Mouse (Mus musculus) CH12.LX (cell line): ENCODE results near the gene Tor1a. TPM values are rescaled to one million over a fixed set of nuclear protein-coding genes. Genes with fewer than 3 reads are reported as not detected.

Source experiments
- DNase-seq: peaks from one replicate; pipeline ENCODE4 v3.0.0-alpha.2; 2013; ENCODE audit errors: extremely low read depth
- H3K27ac ChIP-seq: 2 replicates; pipeline ENCODE4 v1.5.1; 2012; ENCODE audit warnings: low read depth, mild to moderate bottlenecking, control low read depth, moderate library complexity; ENCODE audit not compliant: insufficient read depth
- H3K27me3 ChIP-seq: replicated peaks from 2 replicates; pipeline ENCODE3; 2012; ENCODE audit warnings: inconsistent platforms
- H3K36me3 ChIP-seq, 2 experiments: replicated peaks in 1 of 2; 2 replicates each; pipeline versions ENCODE3 to v1.6.1; 2012; ENCODE audit warnings: inconsistent platforms in 1 of 2, low read length in 1 of 2, mild to moderate bottlenecking in 1 of 2, mixed read lengths in 1 of 2, moderate library complexity in 1 of 2; ENCODE audit not compliant: control insufficient read depth in 1 of 2, insufficient read depth in 1 of 2
- H3K4me1 ChIP-seq, 2 experiments: 2 replicates each; pipeline ENCODE4 v1.6.1; 2012; ENCODE audit warnings: inconsistent platforms in 1 of 2, moderate library complexity in 1 of 2; ENCODE audit not compliant: insufficient read depth in 2 of 2, control insufficient read depth in 1 of 2
- H3K4me2 ChIP-seq: 2 replicates; pipeline ENCODE4 v1.6.1; 2012; ENCODE audit warnings: low read depth, mild to moderate bottlenecking, control low read depth; ENCODE audit not compliant: poor library complexity, insufficient read depth, severe bottlenecking
- H3K4me3 ChIP-seq, 3 experiments: fragments of 150-350 bp in 1 of 3; sonication (generic) in 1 of 3; replicated peaks in 1 of 3; 2 replicates each; pipeline versions ENCODE3 to v1.5.1; 2011 to 2012; ENCODE audit warnings: low read depth in 2 of 3, low read length in 2 of 3, mild to moderate bottlenecking in 2 of 3, moderate library complexity in 2 of 3, control low read depth in 1 of 3, improper control_type of control experiment in 1 of 3, inconsistent platforms in 1 of 3, mixed read lengths in 1 of 3; ENCODE audit not compliant: poor library complexity in 1 of 3
- H3K79me2 ChIP-seq: replicated peaks from 2 replicates; pipeline ENCODE4 v1.6.1; 2012; ENCODE audit warnings: mild to moderate bottlenecking, moderate library complexity; ENCODE audit not compliant: control insufficient read depth, poor library complexity, insufficient read depth, severe bottlenecking; ENCODE audit errors: extremely low read depth
- H3K9ac ChIP-seq: 2 replicates; pipeline ENCODE4 v1.6.1; 2012; ENCODE audit warnings: low read depth, mild to moderate bottlenecking, control low read depth, moderate library complexity; ENCODE audit not compliant: insufficient read depth
- H3K9me3 ChIP-seq: replicated peaks from 2 replicates; pipeline ENCODE3; 2012; ENCODE audit warnings: low read length, inconsistent platforms, mixed read lengths
- CHD1 ChIP-seq: IDR thresholded peaks from 2 replicates; pipeline ENCODE4 v1.6.1; 2012; ENCODE audit warnings: low read depth, low read length, improper control_type of control experiment, inconsistent platforms
- CTCF ChIP-seq, 2 experiments: IDR thresholded peaks in 1 of 2; conservative IDR thresholded peaks in 1 of 2; 2 replicates each; pipeline ENCODE4 v1.5.1; 2011 to 2012; ENCODE audit warnings: low read depth in 2 of 2, low read length in 2 of 2, improper control_type of control experiment in 1 of 2, inconsistent platforms in 1 of 2, mild to moderate bottlenecking in 1 of 2, moderate library complexity in 1 of 2
- E2F4 ChIP-seq: IDR thresholded peaks from 2 replicates; pipeline ENCODE4 v1.6.1; 2011; ENCODE audit warnings: low read depth, low read length, improper control_type of control experiment; ENCODE audit not compliant: insufficient replicate concordance
- ETS1 ChIP-seq: conservative IDR thresholded peaks from 2 replicates; pipeline ENCODE4 v1.6.1; 2012; ENCODE audit warnings: low read depth, mild to moderate bottlenecking, inconsistent platforms, low read length, improper control_type of control experiment, moderate library complexity
- HCFC1 ChIP-seq: IDR thresholded peaks from 2 replicates; pipeline ENCODE4 v1.6.1; 2012; ENCODE audit warnings: low read depth, mild to moderate bottlenecking, inconsistent platforms, low read length, improper control_type of control experiment
- IRF4 ChIP-seq: IDR thresholded peaks from 2 replicates; pipeline ENCODE4 v1.6.1; 2014; ENCODE audit warnings: low read depth, mild to moderate bottlenecking, inconsistent platforms, low read length, improper control_type of control experiment
- JUND ChIP-seq: conservative IDR thresholded peaks from 2 replicates; pipeline ENCODE4 v1.6.1; 2011; ENCODE audit warnings: low read depth, low read length, improper control_type of control experiment
- KAT2A ChIP-seq: IDR thresholded peaks from 2 replicates; pipeline ENCODE4 v1.6.1; 2012; ENCODE audit warnings: low read length, improper control_type of control experiment, inconsistent platforms; ENCODE audit not compliant: insufficient replicate concordance
- MAZ ChIP-seq: IDR thresholded peaks from 2 replicates; pipeline ENCODE4 v1.6.1; 2012; ENCODE audit warnings: low read depth, mild to moderate bottlenecking, inconsistent platforms, low read length, improper control_type of control experiment, moderate library complexity
- MYC ChIP-seq: IDR thresholded peaks from 2 replicates; pipeline ENCODE4 v1.6.1; 2011; ENCODE audit warnings: low read depth, mild to moderate bottlenecking, improper control_type of control experiment, low read length
- PAX5 ChIP-seq: IDR thresholded peaks from 2 replicates; pipeline ENCODE4 v1.6.1; 2012; ENCODE audit warnings: low read length, inconsistent platforms, mixed read lengths
- POLR2A ChIP-seq: IDR thresholded peaks from 2 replicates; pipeline ENCODE4 v1.6.1; 2011; ENCODE audit warnings: low read depth, mild to moderate bottlenecking, improper control_type of control experiment, low read length
- POLR2AphosphoS2 ChIP-seq: IDR thresholded peaks from 2 replicates; pipeline ENCODE4 v1.6.1; 2011; ENCODE audit warnings: low read depth, low read length, improper control_type of control experiment
- RAD21 ChIP-seq: IDR thresholded peaks from 2 replicates; pipeline ENCODE4 v1.6.1; 2011; ENCODE audit warnings: low read depth, mild to moderate bottlenecking, low read length, improper control_type of control experiment, moderate library complexity
- SMC3 ChIP-seq: IDR thresholded peaks from 2 replicates; pipeline ENCODE4 v1.6.1; 2011; ENCODE audit warnings: low read depth, low read length, improper control_type of control experiment
- TCF12 ChIP-seq: IDR thresholded peaks from 2 replicates; pipeline ENCODE4 v1.6.1; 2014; ENCODE audit warnings: low read depth, mild to moderate bottlenecking, inconsistent platforms, low read length, improper control_type of control experiment
- UBTF ChIP-seq: IDR thresholded peaks from 2 replicates; pipeline ENCODE4 v1.6.1; 2012; ENCODE audit warnings: low read depth, mild to moderate bottlenecking, inconsistent platforms, low read length, improper control_type of control experiment, moderate library complexity
- ZKSCAN1 ChIP-seq: IDR thresholded peaks from 2 replicates; pipeline ENCODE4 v1.6.1; 2012; ENCODE audit warnings: low read depth, inconsistent platforms, low read length, improper control_type of control experiment, borderline replicate concordance
- ZNF384 ChIP-seq: IDR thresholded peaks from 2 replicates; pipeline ENCODE4 v1.6.1; 2012; ENCODE audit warnings: low read depth, low read length, improper control_type of control experiment, inconsistent platforms
- dilution Hi-C: fragments of 300-500 bp; cut with MboI; formaldehyde crosslinking; loops from 2 replicates; pipeline ENCODE4 v1.14.3; 2020; ENCODE audit warnings: low sequenced_read_pairs; ENCODE audit not compliant: extremely low pct_unique_long_range_greater_than_20kb, extremely low pct_ligation_motif_present
- in situ Hi-C: fragments of 300-500 bp; cut with MboI; formaldehyde crosslinking; loops from 3 replicates; pipeline ENCODE4 v1.14.3; 2019; ENCODE audit warnings: low sequenced_read_pairs, low pct_ligation_motif_present, low pct_unique_long_range_greater_than_20kb, mixed read lengths
- polyA plus RNA-seq: library from polyadenylated mRNA; unstranded; fragments of >175 nt; gene quantifications from 2 replicates; pipeline ENCODE4 v1.2.1, GENCODE M21; 2012; ENCODE audit warnings: low read depth; ENCODE audit not compliant: insufficient read length
- total RNA-seq, 2 experiments: library from RNA; depleted of rRNA; stranded (reverse); fragments of 300-350 nt in 1 of 2; fragments of >200 nt in 1 of 2; gene quantifications; 2 replicates each; pipeline ENCODE4 v1.2.3; 2012 to 2014

The Tor1a gene
- total and polyA plus RNA-seq, 3 experiments: 44.9 to 58.2 (median 45.6) TPM

DNA sequence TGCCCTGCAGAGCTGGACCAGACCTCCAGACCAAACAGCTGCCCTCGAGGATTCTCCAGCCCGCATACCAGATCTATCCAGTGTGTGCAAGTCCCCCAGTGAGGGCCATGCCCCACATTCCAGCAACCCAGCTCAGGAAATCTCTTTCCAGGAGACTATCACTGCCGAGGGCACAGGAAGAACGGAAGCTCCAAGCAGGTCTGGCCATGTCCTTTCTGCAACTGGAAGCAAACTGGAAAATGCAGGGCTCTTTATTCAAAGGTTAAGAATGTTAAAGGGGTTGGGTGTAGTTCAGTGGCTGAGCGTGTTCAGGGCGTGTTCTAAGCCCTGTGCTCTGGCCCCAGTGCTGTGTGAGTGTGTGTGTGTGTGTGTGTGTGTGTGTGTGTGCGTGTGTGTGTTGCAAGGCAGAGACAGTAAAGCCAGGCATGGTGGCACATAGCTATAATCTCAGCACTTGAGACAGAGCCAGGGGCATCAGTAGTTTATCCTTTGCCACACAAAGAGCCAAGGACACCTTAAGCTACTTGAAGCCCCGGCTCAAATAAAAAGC lies 48.9 kb downstream of the Tor1a start:
- H3K36me3 ChIP-seq: no peaks in the 10 kb centered on the region
- H3K27me3 ChIP-seq: no peaks in the 10 kb centered on the region
- H3K4me2 ChIP-seq: no peak overlapping the region
- no peaks in the 10 kb centered on the region for H3K79me2 ChIP-seq
- peaks cover 3 to 11% of the 10 kb centered on the region in 2 experiments; a peak in 3 of 4 replicates for H3K4me1 ChIP-seq
- no peak for DNase-seq
- no peak overlapping the region for H3K4me3 ChIP-seq
- H3K9ac ChIP-seq: no peak overlapping the region
- in situ Hi-C loops: no loop called here
- H3K9me3 ChIP-seq: no peaks in the 10 kb centered on the region
- dilution Hi-C loops: no loop called here
- TF ChIP-seq TCF12 (no peak), RAD21 (no peak), MYC (no peak), HCFC1 (no peak), KAT2A (no peak), POLR2AphosphoS2 (no peak), ZNF384 (no peak), CTCF (conservative IDR thresholded peaks at IDR 0.05 in 1 of 2, IDR thresholded peaks at IDR 0.05 in 1 of 2; ENCODE audit: low read depth in 2 of 2, low read length in 2 of 2) (no peak)
- TF ChIP-seq, all 38 proteins: peak for 0
- H3K27ac ChIP-seq: no peak overlapping the region

DNA sequence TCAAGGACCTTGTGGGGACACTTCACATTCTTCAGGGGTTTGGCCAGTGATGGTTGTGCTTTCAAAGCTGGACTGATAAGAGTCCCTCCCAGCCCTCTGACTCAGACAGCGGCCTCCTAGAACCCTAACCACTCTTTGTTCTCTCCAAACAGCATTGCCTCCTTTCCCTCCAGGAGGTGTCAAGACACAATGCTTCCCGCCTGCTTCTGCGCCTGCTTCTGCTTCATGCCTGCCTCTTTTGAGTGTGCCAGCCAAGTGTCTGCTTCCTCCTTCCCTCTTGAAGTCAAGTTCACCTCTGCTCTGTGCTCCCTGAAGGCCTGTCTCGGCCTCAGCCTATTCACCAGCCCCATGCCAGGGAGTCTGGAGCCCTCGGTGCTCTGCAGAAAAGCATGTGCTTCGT lies 49.6 kb downstream of the Tor1a start:
- Histone ChIP-seq H3K79me2 (no peaks in the 10 kb centered on the region), H3K4me2 (no peak overlapping the region)
- no peak for TF ChIP-seq ZKSCAN1
- no peak for TF ChIP-seq E2F4
- no peak for TF ChIP-seq ZNF384
- TF ChIP-seq POLR2AphosphoS2: no peak
- no peak for TF ChIP-seq JUND
- TF ChIP-seq RAD21: no peak
- no peak for TF ChIP-seq SMC3
- no peak for TF ChIP-seq POLR2A
- TF ChIP-seq CHD1: no peak
- no peak for TF ChIP-seq UBTF
- TF ChIP-seq PAX5: no peak
- no peak for TF ChIP-seq IRF4
- TF ChIP-seq ETS1: no peak
- no peak for TF ChIP-seq MAZ
- TF ChIP-seq, all 38 proteins: peak for 0
- Histone ChIP-seq H3K4me1 (peaks cover 3 to 17% of the 10 kb centered on the region in 2 experiments; a peak in 3 of 4 replicates), H3K36me3 (no peaks in the 10 kb centered on the region), H3K27me3 (no peaks in the 10 kb centered on the region), H3K9ac (no peak overlapping the region), H3K4me3 (no peak overlapping the region), H3K27ac (no peak overlapping the region), H3K9me3 (no peaks in the 10 kb centered on the region)
- DNase-seq: no peak
- dilution Hi-C loops: no loop called here
- in situ Hi-C loops: no loop called here
